Mouse (Mus musculus): Measurements from ENCODE around the gene Sae1.
A peak's percentile ranks its signal among the peaks of the same experiment; 100 is the strongest.

DNA sequence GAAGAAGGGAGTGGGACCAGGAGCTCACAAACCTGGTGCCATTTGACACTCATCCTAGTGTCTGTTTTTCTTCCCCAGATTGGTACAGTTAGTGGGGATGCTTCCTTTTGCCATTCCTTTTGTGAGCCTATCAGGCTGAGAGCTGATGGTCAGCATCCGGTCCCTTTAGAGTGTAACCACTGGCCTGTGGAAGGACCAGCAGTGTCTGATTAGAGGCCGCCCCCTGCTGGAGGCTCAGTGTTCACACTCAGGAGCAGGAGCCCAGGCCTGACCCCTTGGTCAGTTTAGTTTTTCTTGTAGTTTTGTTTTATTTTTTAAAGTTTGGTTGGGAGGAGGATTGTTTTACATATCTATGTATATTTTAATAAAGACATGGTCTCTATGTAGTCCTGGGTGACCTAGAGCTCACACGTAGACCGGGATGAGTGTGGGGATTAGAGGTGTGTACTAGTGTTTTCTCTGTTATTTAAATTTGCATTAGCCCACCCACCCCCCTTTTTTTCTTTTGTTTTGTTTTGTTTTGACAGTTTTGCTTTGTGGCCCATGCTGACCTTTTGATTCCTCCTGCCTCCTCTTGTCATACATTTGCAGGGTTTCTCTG is 38.6 kb upstream of the Sae1 start:
- TF ChIP-seq POLR2A (IDR thresholded peaks at IDR 0.05; ENCODE audit: extremely low read depth, insufficient read depth, low read length) (no peak), CTCF (IDR thresholded peaks at IDR 0.05; ENCODE audit: extremely low read depth, insufficient read depth, low read length) (peak; percentile 76)

All from cortical plate, adult 2 months (tissue).